In genomic region chr9:24769611-24770010, GRCm38 (mm10) we compare ENCODE assay signal across 16 mouse cellular contexts. TPM values are rescaled to one million over a fixed set of nuclear protein-coding genes. Genes with fewer than 3 reads are reported as not detected.
DNase-seq lines count a peak whose midpoint lies in the region; ATAC-seq and TF ChIP-seq lines count a peak whose summit lies in the region.
"Had no signal": no experiment of that assay in that cellular context is flagged by ENCODE, and none has a peak within 500 bp of the region (broad histone marks: within the 10 kb centered on the region; RNA-seq: fewer than 3 reads in every experiment).

No protein-coding gene starts in this region.

- no peaks in the 10 kb centered on the region for H3K9me3 ChIP-seq in heart, embryonic 10.5 days
- no peaks in the 10 kb centered on the region for H3K9me3 ChIP-seq in lung, embryonic 14.5 days (ENCODE audit: low read depth, low read length)
- H3K9me3 ChIP-seq in embryonic facial prominence, embryonic 10.5 days = no peaks in the 10 kb centered on the region
- H3K9me3 ChIP-seq in intestine, postnatal 0 days (ENCODE audit: control insufficient read depth) = no peaks in the 10 kb centered on the region
- H3K9me3 ChIP-seq: liver, embryonic 15.5 days had no signal

- peak overlapping the region; percentile 58 for H3K4me2 ChIP-seq in lung, embryonic 14.5 days
- H3K4me2 ChIP-seq in intestine, postnatal 0 days (replicated peaks; ENCODE audit: low read depth) = peak overlapping the region; percentile 63; the same call in 1 of the 2 replicates

- H3K36me3 ChIP-seq in heart, embryonic 10.5 days = peaks cover 47% of the 10 kb centered on the region
- no peaks in the 10 kb centered on the region for H3K36me3 ChIP-seq in lung, embryonic 14.5 days (ENCODE audit: insufficient read depth)
- no peaks in the 10 kb centered on the region for H3K36me3 ChIP-seq in embryonic facial prominence, embryonic 10.5 days (replicated peaks)
- no peaks in the 10 kb centered on the region for H3K36me3 ChIP-seq in intestine, postnatal 0 days (ENCODE audit: control insufficient read depth, insufficient read depth)
- H3K36me3 ChIP-seq: liver, embryonic 15.5 days had no signal

- 0 out of 2 replicates have a peak, but pooled peaks cover 5% of the 10 kb centered on the region for H3K27me3 ChIP-seq in heart, embryonic 10.5 days (ENCODE audit: insufficient read depth, poor library complexity, severe bottlenecking)
- peaks cover 66% of the 10 kb centered on the region for H3K27me3 ChIP-seq in lung, embryonic 14.5 days (ENCODE audit: insufficient read depth, low read length)
- peaks cover 100% of the 10 kb centered on the region for H3K27me3 ChIP-seq in embryonic facial prominence, embryonic 10.5 days (replicated peaks; ENCODE audit: low read depth, poor library complexity, severe bottlenecking)
- H3K27me3 ChIP-seq in intestine, postnatal 0 days (replicated peaks; ENCODE audit: control insufficient read depth, insufficient read depth, low read length) = peaks cover 73% of the 10 kb centered on the region

- H3K4me1 ChIP-seq in heart, embryonic 10.5 days = peaks cover 18% of the 10 kb centered on the region
- no peaks in the 10 kb centered on the region for H3K4me1 ChIP-seq in lung, embryonic 14.5 days (ENCODE audit: insufficient read depth)
- H3K4me1 ChIP-seq in embryonic facial prominence, embryonic 10.5 days = peaks cover 22% of the 10 kb centered on the region
- no peaks in the 10 kb centered on the region for H3K4me1 ChIP-seq in intestine, postnatal 0 days (replicated peaks; ENCODE audit: control insufficient read depth, insufficient read depth, low read length)

- H3K27ac ChIP-seq in heart, embryonic 10.5 days = peak overlapping the region; percentile 94
- no peak overlapping the region for H3K27ac ChIP-seq in lung, embryonic 14.5 days (ENCODE audit: low read depth)
- H3K27ac ChIP-seq in embryonic facial prominence, embryonic 10.5 days (replicated peaks) = no peak overlapping the region
- no peak overlapping the region for H3K27ac ChIP-seq in intestine, postnatal 0 days (ENCODE audit: low read depth, low read length)
- H3K27ac ChIP-seq: liver, embryonic 15.5 days had no signal

- peak overlapping the region; percentile 74 for H3K4me3 ChIP-seq in heart, embryonic 10.5 days
- 0 out of 2 replicates have a peak overlapping the region, but pooled peaks have one; percentile 33 for H3K4me3 ChIP-seq in lung, embryonic 14.5 days (ENCODE audit: low read depth, low read length)
- H3K4me3 ChIP-seq in embryonic facial prominence, embryonic 10.5 days = peak overlapping the region; percentile 42
- peak overlapping the region; percentile 38 for H3K4me3 ChIP-seq in intestine, postnatal 0 days (ENCODE audit: low read depth, low read length)

- 19% methylated on average over 9 of the region's 9 CpGs for WGBS in heart, embryonic 10.5 days
- 27% methylated on average over 9 of the region's 9 CpGs for WGBS in lung, embryonic 14.5 days
- 6% methylated on average over 9 of the region's 9 CpGs for WGBS in embryonic facial prominence, embryonic 10.5 days
- WGBS in intestine, postnatal 0 days = 29% methylated on average over 9 of the region's 9 CpGs

- no peak for TF ChIP-seq CTCF in lung, embryonic 14.5 days (IDR thresholded peaks at IDR 0.05; ENCODE audit: low read depth)
- no peak for TF ChIP-seq CTCF in intestine, postnatal 0 days (IDR thresholded peaks at IDR 0.05; ENCODE audit: low read depth)

- no peak for DNase-seq in heart, embryonic 10.5 days (ENCODE audit: low spot score)
- no peak for DNase-seq in heart, adult 8-10 months (ENCODE audit: low spot score)
- no peak for DNase-seq in lung, embryonic 14.5 days
- DNase-seq in lung, postnatal 14 days = no peak
- DNase-seq in embryonic facial prominence, embryonic 10.5 days (ENCODE audit: low spot score) = peak; percentile 28
- no peak for DNase-seq in thymus, postnatal 10 days (ENCODE audit: low spot score in 2 of 2)
- DNase-seq: adrenal gland, postnatal 14 days; cerebellum, adult 11-12 months; kidney, postnatal 10 days had no signal

- ATAC-seq in lung, embryonic 14.5 days (ENCODE audit: insufficient read depth) = no peak
- ATAC-seq in intestine, postnatal 0 days = no peak
- ATAC-seq: CD4-positive, CD25-positive, alpha-beta regulatory T cell, adult 4 months; Patski had no signal

- peak overlapping the region; percentile 34; the same call in 1 of the 2 replicates for H3K9ac ChIP-seq in lung, embryonic 14.5 days
- H3K9ac ChIP-seq in intestine, postnatal 0 days (ENCODE audit: low read depth, low read length) = no peak overlapping the region
- H3K9ac ChIP-seq: liver, embryonic 15.5 days had no signal

RNA-seq across cellular contexts. Expression of gene Tbx20, which starts 4.5 kb away (rescaled TPM):
- polyA plus RNA-seq in heart, embryonic 10.5 days (2016; fragmentation: Nextera tagmentation; extraction: Ambion mirVana) = 46.8 and 69.7 TPM in 2 replicates
- total RNA-seq in heart, adult 8-10 months (2022) = 10 to 100 TPM; 80.1 to 90.6 (median 87.4) TPM
- polyA plus RNA-seq in lung, embryonic 14.5 days (2014; fragmentation: Nextera tagmentation; extraction: Ambion mirVana) = 0.32 and 1.6 TPM in 2 replicates
- 0.87 and 2.1 TPM in 2 replicates for polyA plus RNA-seq in embryonic facial prominence, embryonic 10.5 days (2016; fragmentation: Nextera tagmentation; extraction: Ambion mirVana)
- polyA plus RNA-seq in intestine, postnatal 0 days (2015; fragmentation: Nextera tagmentation; extraction: Ambion mirVana) = not detected in 2 replicates
- total RNA-seq: hematopoietic stem cell, adult 5-6 weeks had no signal
- polyA plus RNA-seq: CD4-positive, CD25-positive, alpha-beta regulatory T cell, adult 4 months; spleen, adult 2 months; thymus, postnatal 0 days had no signal

Comparison
In these comparisons a context has a peak if more than half of its experiments do, and no peak if none do; other contexts are left out.
1. RNA of gene Tbx20, which starts 4.5 kb away (polyA plus RNA-seq): 46.8 to 69.7 TPM in heart, embryonic 10.5 days; 0.87 to 2.1 TPM in embryonic facial prominence, embryonic 10.5 days, 0.32 to 1.6 TPM in lung, embryonic 14.5 days and not detected in intestine, postnatal 0 days; every median in the first group is over 10 times any median in the second.
2. Peak in every context shown above with its lines, with median percentiles within 50 percentile points of each other: H3K4me3 ChIP-seq.